Mouse (Mus musculus) olfactory bulb, adult 2 months (tissue): ENCODE results near the gene Olfr1016.

ENCODE experiments used
- CTCF ChIP-seq: fragments of 200-500 bp; IDR thresholded peaks from 2 replicates; pipeline ENCODE4 v1.5.1; 2012; ENCODE audit warnings: low read depth, mild to moderate bottlenecking, low read length, moderate library complexity; ENCODE audit not compliant: insufficient read depth
- POLR2A ChIP-seq: fragments of 200-500 bp; IDR thresholded peaks from 2 replicates; pipeline ENCODE4 v1.6.1; 2012; ENCODE audit warnings: mild to moderate bottlenecking, low read depth, low read length, moderate library complexity; ENCODE audit not compliant: insufficient read depth

GRCm38 (mm10) chr2:85802444-85802843, at the start of gene Olfr1016:
- TF ChIP-seq CTCF (no peak), POLR2A (no peak)
